Mouse (Mus musculus): ENCODE data around the gene Incenp. TPM values are rescaled to one million over a fixed set of nuclear protein-coding genes. Genes with fewer than 3 reads are reported as not detected.
"Not testable (repeated sequence)": the region's sequence is repeated elsewhere in the genome, so short reads cannot be mapped to it uniquely, and the experiment has no call there.

The Incenp gene
- polyA plus RNA-seq, 1 experiment = 26.0 TPM

DNA sequence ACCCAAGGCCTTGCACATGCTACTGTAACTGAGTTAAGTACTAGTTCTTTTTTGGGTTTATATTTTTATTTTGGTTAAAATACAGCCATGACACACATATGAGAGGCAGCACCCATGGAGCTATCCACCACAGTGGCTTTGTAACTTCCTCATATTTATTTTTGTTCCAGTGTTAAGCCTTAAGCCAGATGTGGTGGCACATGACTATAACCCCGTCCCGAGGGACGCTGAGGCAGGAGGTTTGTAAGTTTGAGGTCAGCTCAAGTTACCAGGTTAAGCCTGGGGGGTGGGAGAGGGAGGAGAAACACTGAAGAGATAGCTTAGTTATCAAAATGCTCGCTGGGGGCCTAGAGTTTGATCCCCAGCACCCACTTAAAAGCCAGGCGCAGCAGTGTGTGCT is 37.2 kb upstream of the Incenp start:
- no peak for DNase-seq (ENCODE audit: low read depth)
- TF ChIP-seq POLR2A (IDR thresholded peaks at IDR 0.05; ENCODE audit: borderline replicate concordance, extremely low read depth, insufficient read depth, insufficient read length, poor library complexity, severe bottlenecking) = no peak

DNA sequence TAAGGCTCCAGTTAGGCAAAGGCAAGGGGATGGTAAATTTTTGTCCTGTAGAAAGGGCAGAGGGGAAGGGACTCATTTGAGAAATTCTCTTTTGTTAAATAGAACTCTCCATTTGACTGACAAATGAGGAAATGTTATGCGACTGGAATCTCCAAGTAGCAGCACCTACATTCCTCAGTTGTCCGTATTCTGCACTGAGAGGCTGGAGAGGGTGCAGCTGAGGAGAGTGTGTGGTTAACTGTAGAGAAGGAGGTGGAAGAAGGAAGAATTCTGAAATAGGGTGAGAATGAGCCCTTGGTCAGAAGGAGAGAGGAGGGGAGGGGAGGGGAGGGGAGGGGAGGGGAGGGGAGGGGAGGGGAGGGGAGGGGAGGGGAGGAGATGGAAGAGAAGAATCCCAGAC is 34.6 kb upstream of the Incenp start:
- DNase-seq (ENCODE audit: low read depth) = no peak
- no peak for TF ChIP-seq CTCF (IDR thresholded peaks at IDR 0.05; ENCODE audit: borderline replicate concordance, extremely low read depth, insufficient read depth, insufficient read length)
- no peak for TF ChIP-seq POLR2A (IDR thresholded peaks at IDR 0.05; ENCODE audit: borderline replicate concordance, extremely low read depth, insufficient read depth, insufficient read length, poor library complexity, severe bottlenecking)

DNA sequence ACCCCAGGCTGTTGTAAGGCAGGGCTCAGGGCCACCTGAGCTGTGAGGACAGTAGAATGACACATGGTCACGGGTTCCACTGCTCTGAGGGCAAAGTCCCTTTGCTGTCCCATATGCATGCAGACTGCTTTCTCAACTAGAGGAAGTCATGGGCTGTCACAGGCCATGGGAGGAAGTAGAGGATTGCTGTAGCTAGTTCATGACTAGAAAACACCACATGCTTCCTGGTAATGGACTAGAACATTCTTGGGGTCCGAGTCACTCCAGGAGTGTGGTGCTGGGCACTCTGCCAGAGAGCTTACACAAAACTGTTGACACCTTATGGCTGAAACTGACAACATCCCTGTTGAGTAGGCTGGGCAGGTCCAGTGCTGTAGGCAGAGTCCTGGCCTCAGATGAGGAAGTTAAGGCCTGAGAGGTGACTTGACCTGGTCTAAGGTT is 31.8 kb upstream of the Incenp start:
- DNase-seq (ENCODE audit: low read depth) = not testable (repeated sequence)

DNA sequence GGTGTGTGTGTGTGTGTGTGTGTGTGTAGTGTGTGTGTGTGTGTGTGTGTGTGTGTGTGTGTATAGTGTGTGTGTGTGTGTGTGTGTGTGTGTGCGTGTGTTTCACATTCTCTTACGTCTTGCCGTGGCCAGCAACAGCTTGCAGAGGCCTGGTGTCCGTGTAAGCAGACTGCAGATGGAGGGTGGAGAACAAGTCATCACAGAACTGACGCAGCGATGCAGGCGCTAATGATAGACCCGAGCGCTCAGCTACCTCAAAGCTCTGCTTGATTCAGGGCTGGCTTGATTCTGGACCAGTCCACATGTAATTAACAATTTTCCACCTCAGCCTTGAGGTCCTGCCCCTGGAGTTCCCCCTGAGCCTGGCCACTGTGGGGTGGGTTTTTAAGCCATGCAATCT is 28.7 kb upstream of the Incenp start:
- no peak for DNase-seq (ENCODE audit: low read depth)
- no peak for TF ChIP-seq CTCF (IDR thresholded peaks at IDR 0.05; ENCODE audit: borderline replicate concordance, extremely low read depth, insufficient read depth, insufficient read length)
- no peak for TF ChIP-seq POLR2A (IDR thresholded peaks at IDR 0.05; ENCODE audit: borderline replicate concordance, extremely low read depth, insufficient read depth, insufficient read length, poor library complexity, severe bottlenecking)

DNA sequence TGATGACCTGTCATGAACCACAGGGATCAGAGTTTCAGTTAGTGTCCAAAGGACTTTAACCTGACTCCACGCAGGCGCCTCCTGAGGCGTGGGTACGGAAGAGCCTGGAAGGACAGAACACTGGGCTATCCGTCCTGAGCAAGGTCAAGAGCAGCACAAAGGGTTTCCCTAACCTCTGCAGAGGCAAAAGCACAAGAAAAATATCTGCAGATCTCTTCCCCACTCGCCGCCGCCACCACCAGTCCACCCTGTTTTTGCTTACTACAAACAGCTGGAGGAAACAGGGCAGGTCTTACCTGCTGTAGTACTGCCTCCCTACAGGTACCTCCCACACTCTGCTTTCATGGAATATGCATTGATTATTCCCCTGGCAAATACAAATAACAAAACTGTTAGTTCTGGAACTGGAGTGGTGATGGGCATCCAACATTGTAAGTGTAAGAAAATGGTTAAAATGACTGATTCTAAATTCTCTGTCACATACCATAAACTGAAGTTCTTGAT is 25.5 kb upstream of the Incenp start:
- DNase-seq (ENCODE audit: low read depth) = no peak
- TF ChIP-seq CTCF (IDR thresholded peaks at IDR 0.05; ENCODE audit: borderline replicate concordance, extremely low read depth, insufficient read depth, insufficient read length) = no peak
- no peak for TF ChIP-seq POLR2A (IDR thresholded peaks at IDR 0.05; ENCODE audit: borderline replicate concordance, extremely low read depth, insufficient read depth, insufficient read length, poor library complexity, severe bottlenecking)

DNA sequence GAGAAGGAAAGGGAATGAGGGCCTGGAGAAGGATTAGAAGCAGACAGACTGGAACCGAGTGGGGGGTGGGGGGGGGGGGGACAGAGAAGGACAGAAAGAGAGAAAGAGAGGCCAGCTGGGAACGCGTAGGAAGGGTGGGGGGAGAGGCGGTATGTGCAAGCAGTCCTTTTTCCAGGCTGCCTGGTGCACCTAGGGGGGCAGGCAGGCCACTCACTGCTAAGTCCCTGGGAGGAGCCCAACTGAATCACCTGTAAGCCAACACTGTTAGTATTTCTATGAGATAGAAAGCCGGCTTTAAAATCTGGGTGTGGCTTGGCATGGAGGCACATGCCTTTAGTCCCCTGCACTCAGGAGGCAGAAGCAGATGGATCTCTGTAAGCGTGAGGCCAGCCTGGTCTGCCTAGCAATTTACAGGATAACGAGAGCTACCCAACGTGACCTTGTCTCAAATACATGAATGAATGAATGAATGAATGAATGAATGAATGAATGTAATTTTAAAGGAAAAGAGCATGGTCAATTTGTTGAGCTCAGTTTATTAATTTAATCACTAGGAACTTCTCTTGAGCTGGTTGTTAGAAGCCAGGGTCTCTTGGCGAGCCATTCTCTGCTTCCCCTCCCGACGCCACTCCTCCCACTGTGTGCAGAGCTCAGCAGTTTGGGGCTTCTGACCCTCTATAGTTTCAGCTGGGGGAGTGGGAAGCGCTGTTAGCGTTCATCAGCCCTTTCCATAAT is 24.9 kb upstream of the Incenp start:
- TF ChIP-seq POLR2A (IDR thresholded peaks at IDR 0.05; ENCODE audit: borderline replicate concordance, extremely low read depth, insufficient read depth, insufficient read length, poor library complexity, severe bottlenecking) = no peak
- TF ChIP-seq CTCF (IDR thresholded peaks at IDR 0.05; ENCODE audit: borderline replicate concordance, extremely low read depth, insufficient read depth, insufficient read length) = no peak
- DNase-seq (ENCODE audit: low read depth) = no peak

DNA sequence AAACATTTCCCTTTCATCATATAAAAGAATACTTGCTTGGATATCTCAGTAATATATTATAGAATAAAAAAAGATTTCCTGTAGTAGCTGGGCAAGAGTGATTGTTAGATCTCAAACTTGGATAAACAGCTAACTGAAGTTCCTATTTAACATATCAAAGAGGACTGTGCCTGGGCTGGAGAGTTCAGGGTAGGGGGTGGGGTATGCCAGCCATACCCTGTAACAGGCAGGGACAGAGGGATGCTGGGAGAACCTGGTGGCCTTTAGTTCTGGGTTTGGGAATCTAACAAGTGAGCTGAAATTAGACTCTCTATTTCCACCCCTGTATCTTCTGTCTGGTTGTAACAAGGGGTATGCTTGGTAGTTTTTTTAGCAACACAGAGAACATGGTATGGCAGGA is 23.7 kb upstream of the Incenp start:
- TF ChIP-seq POLR2A (IDR thresholded peaks at IDR 0.05; ENCODE audit: borderline replicate concordance, extremely low read depth, insufficient read depth, insufficient read length, poor library complexity, severe bottlenecking) (no peak), CTCF (IDR thresholded peaks at IDR 0.05; ENCODE audit: borderline replicate concordance, extremely low read depth, insufficient read depth, insufficient read length) (no peak)
- peak; percentile 35 for DNase-seq (ENCODE audit: low read depth)

DNA sequence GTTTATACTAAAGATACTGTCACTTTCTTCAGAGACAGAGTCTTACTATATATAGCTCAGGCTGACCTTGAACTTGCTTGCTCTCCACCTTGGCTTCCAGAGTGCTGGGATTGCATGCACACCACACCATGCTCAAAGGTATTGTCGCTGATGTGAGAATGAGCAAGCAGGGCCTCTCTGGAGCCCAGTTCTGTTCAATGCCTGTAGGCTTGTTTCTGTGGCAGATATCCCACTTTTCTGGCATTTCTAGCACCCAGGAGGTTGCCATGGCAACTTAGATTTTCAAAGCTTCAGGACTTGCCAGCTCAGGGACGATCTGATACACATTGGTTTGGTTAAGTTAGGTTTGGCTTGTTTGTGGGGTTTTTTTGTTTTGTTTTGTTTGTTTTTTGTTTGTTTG is 22.9 kb upstream of the Incenp start:
- TF ChIP-seq CTCF (IDR thresholded peaks at IDR 0.05; ENCODE audit: borderline replicate concordance, extremely low read depth, insufficient read depth, insufficient read length) (no peak), POLR2A (IDR thresholded peaks at IDR 0.05; ENCODE audit: borderline replicate concordance, extremely low read depth, insufficient read depth, insufficient read length, poor library complexity, severe bottlenecking) (no peak)
- DNase-seq (ENCODE audit: low read depth) = peak; percentile 92

DNA sequence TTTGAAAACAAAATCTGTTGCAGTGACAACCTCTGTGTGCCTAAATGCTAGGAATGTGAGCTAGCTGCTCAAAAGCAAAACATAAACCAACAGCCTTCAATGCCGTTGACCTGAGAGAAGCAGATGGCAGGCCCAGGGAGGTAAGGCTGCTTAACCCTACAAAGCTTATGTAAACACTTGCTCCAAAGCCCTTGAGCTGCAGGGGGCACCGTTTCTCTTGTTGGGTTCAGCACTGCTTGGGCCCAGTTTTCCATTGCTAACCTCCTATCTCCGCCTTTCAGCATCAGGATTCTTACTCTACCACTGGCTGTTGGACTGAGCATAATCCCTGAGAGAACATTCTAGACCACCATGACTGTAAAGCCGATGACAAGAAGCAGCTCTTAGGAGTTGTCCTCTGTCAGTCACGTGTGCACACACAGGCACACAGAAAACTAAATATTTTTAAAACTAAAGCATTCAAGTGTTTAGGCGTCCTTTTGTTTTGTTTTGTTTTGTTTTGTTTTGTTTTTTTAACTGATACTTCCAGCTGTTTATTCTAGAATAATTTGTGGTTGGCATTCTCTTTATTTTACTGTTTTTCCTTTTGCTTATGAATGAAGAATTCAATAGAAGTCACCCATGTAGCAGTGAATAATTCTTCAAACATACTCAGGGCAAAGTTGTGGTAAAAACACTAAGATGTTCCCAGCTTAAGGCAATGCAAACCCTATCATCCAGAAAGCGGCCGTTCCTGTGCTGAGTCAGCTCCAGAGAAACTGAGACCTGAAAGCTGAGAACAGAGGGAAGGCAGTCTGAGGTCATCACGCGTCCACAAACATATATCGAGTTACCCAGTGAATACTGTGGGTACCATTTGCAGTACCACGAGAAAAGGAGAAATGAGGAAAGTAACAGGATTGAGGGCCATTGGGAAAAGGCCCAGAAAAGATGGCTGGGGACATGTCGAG is 21.8 kb upstream of the Incenp start:
- TF ChIP-seq POLR2A (IDR thresholded peaks at IDR 0.05; ENCODE audit: borderline replicate concordance, extremely low read depth, insufficient read depth, insufficient read length, poor library complexity, severe bottlenecking) (no peak), CTCF (IDR thresholded peaks at IDR 0.05; ENCODE audit: borderline replicate concordance, extremely low read depth, insufficient read depth, insufficient read length) (no peak)
- peak; percentile 31 for DNase-seq (ENCODE audit: low read depth)

DNA sequence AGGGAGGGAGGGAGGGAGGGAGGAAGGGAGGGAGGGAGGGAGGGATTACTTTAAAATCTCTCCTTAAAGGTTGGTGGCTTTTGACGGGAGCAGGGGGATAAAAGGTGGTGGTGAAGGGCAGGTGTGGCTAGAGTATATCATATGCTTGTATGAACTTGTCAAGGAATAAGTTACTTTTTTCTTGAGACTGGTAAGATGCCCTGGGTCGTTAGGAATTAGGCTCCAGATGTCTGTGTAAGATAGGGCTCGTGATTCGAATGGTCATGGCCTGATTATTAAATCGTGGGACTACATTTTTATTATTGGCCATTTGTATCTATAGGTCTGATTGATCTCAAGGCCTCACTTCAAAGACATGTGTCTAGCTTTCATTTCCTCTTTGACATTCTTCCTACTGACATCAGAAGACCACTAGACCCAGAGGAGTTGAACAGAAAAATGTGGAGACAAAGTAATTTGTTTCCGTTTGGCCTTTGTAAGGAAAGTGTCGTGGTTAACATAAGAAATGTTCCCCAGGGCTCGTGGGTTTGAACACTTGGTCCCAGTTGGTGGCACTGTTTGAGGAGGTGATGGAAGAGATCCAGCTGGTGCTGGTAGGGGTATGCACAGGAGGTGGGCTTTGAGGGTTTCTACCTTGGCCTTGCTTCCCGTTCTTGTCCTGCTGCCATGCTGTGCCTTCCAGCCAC is 19.0 kb upstream of the Incenp start:
- no peak for DNase-seq (ENCODE audit: low read depth)
- TF ChIP-seq POLR2A (IDR thresholded peaks at IDR 0.05; ENCODE audit: borderline replicate concordance, extremely low read depth, insufficient read depth, insufficient read length, poor library complexity, severe bottlenecking) = no peak

DNA sequence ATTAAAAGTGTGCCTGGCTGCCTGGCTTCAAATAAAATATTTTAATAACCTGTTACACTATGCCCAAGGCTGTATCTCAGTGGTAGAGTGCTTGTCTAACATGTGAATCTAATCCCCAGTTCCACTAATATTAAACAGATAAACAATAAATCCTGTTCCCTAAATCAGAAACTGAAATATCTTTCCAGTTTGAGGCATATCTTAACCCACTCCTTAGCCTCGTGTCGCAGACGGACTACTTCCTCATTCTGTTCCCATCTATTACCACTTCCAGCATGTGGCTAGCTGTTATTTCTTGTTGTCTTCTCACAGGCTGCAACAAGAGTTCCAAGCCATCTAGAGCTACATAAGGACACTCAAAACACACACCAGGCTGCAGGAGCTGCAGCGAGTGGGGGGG is 18.4 kb upstream of the Incenp start:
- DNase-seq (ENCODE audit: low read depth) = no peak
- TF ChIP-seq CTCF (IDR thresholded peaks at IDR 0.05; ENCODE audit: borderline replicate concordance, extremely low read depth, insufficient read depth, insufficient read length) = no peak
- TF ChIP-seq POLR2A (IDR thresholded peaks at IDR 0.05; ENCODE audit: borderline replicate concordance, extremely low read depth, insufficient read depth, insufficient read length, poor library complexity, severe bottlenecking) = no peak
